Mouse (Mus musculus) kidney, adult 2 months (tissue): ENCODE measurements around the gene Maco1. TPM values are rescaled to one million over a fixed set of nuclear protein-coding genes. Genes with fewer than 3 reads are reported as not detected.

Experiments
- DNase-seq: peaks from one replicate; pipeline ENCODE4 v3.0.0; 2021
- H3K27ac ChIP-seq: fragments of 200-500 bp; 2 replicates; pipeline ENCODE4 v1.5.1; 2012; ENCODE audit warnings: low read depth, low read length, control low read depth, inconsistent platforms; ENCODE audit not compliant: insufficient read depth
- H3K27me3 ChIP-seq: fragments of 200-500 bp; replicated peaks from 2 replicates; pipeline ENCODE4 v1.6.1; 2012; ENCODE audit warnings: mild to moderate bottlenecking, moderate library complexity, low read length, inconsistent platforms; ENCODE audit not compliant: control insufficient read depth, insufficient read depth
- H3K36me3 ChIP-seq: fragments of 200-500 bp; 2 replicates; pipeline ENCODE4 v1.6.1; 2012; ENCODE audit warnings: mild to moderate bottlenecking, moderate library complexity, low read length, inconsistent platforms; ENCODE audit not compliant: control insufficient read depth, insufficient read depth
- H3K4me1 ChIP-seq: fragments of 200-500 bp; 2 replicates; pipeline ENCODE4 v1.6.1; 2011; ENCODE audit warnings: low read length; ENCODE audit not compliant: control insufficient read depth, insufficient read depth
- H3K4me3 ChIP-seq: fragments of 200-500 bp; 2 replicates; pipeline ENCODE4 v1.5.1; 2011; ENCODE audit warnings: mild to moderate bottlenecking, low read depth, low read length, control low read depth; ENCODE audit not compliant: insufficient read depth
- CTCF ChIP-seq: fragments of 200-500 bp; conservative IDR thresholded peaks from 2 replicates; pipeline ENCODE4 v1.5.1; 2011; ENCODE audit warnings: low read depth, mild to moderate bottlenecking, control low read depth, low read length, moderate library complexity, mixed read lengths; ENCODE audit not compliant: insufficient read depth, insufficient read length
- POLR2A ChIP-seq: fragments of 200-500 bp; IDR thresholded peaks from one replicate; pipeline ENCODE4 v1.6.1; 2011; ENCODE audit warnings: low read depth, low read length, control low read depth
- WGBS: fragments of 180-500 bp; shearing (Covaris S2); methylation state at CpG from one replicate; pipeline ENCODE4 v1.1.7; 2018; 5-methylcytosine and 5-hydroxymethylcytosine counted together
- polyA plus RNA-seq: library from polyadenylated mRNA; depleted of rRNA; stranded (reverse); fragments of >200 nt; gene quantifications from 2 replicates; pipeline ENCODE4 v1.2.3, GENCODE M21; 2012

The Maco1 gene
- polyA plus RNA-seq, 1 experiment: 10.8 TPM

DNA sequence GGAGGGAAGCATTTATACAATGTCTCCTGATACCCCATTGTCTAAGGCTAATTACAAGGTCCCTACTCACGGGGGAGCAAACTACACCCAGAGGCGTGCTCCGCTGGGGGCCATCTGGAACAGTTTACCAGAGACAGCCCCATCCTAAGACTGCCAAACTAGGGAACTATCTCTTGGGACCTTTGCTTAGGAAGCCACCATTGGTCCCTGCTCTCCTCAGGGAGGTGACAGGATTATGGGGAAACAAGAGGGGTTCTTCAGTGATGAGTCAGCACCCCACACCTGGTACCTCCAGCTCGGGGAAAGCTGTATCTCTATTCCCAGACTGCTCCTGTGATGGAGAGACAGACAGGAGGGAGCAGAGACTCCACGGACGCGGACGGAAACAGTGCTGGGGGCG is 15.3 kb upstream of the Maco1 start:
- 45% methylated on average over 9 of the region's 9 CpGs for WGBS

GRCm38 (mm10) chr4:134868065-134868464 is 14.9 kb upstream of the Maco1 start:
- H3K27ac ChIP-seq: no peak overlapping the region
- no peaks in the 10 kb centered on the region for H3K4me1 ChIP-seq
- no peaks in the 10 kb centered on the region for H3K27me3 ChIP-seq
- no peak for DNase-seq
- H3K4me3 ChIP-seq: no peak overlapping the region
- H3K36me3 ChIP-seq: no peaks in the 10 kb centered on the region
- 91% methylated on average over 10 of the region's 10 CpGs for WGBS
- TF ChIP-seq POLR2A (no peak), CTCF (no peak)

More for the DNA sequence above, 15.3 kb upstream of the Maco1 start:
- TF ChIP-seq CTCF (no peak), POLR2A (no peak)
- DNase-seq: no peak
- no peaks in the 10 kb centered on the region for H3K4me1 ChIP-seq
- H3K27ac ChIP-seq: no peak overlapping the region
- H3K27me3 ChIP-seq: no peaks in the 10 kb centered on the region
- H3K4me3 ChIP-seq: no peak overlapping the region
- H3K36me3 ChIP-seq: no peaks in the 10 kb centered on the region

DNA sequence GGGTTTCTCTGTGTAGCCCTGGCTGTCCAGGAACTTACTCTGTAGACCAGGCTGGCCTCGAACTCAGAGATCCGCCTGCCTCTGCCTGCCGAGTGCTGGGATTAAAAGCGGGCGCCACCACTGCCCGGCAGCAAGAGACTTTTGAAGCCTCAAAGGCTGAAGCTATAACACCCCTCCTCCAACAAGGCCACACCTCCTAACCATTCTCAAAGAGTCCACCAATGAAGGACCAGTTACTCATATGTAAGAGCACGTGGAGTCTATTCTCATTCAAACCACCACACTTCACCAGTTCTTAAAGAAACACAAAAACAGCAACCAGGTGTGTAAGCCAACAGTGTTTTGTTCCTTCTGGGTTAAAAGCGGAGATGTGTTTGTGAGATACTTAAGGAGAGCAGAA is 14.5 kb upstream of the Maco1 start:
- H3K4me1 ChIP-seq: no peaks in the 10 kb centered on the region
- H3K4me3 ChIP-seq: no peak overlapping the region
- no peak for DNase-seq
- no peak overlapping the region for H3K27ac ChIP-seq
- no peaks in the 10 kb centered on the region for H3K27me3 ChIP-seq
- WGBS: 89% methylated on average over 8 of the region's 8 CpGs
- no peaks in the 10 kb centered on the region for H3K36me3 ChIP-seq
- TF ChIP-seq CTCF (no peak), POLR2A (no peak)

DNA sequence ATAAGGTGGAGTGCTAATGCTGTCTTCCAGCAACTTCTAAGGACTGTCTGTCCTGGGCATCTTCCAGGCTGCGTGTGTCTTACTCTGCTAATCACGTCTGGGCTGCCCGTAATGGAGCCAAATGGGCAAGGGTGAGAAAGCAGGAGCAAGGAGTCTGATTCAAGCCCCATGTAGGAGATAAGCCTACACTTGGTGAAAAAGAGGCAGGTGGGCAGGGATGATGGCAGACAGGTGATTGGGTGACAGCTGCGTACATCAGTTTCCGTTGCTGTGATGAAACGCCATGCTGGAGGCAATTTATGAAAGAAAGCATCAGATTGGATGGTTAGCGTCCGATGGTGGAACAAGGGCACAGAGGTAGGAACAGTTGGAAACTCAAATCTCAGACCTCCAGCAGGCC is 14.1 kb upstream of the Maco1 start:
- WGBS: 90% methylated on average over 8 of the region's 8 CpGs
- no peaks in the 10 kb centered on the region for H3K36me3 ChIP-seq
- no peak for DNase-seq
- no peak for TF ChIP-seq CTCF
- TF ChIP-seq POLR2A: no peak
- H3K4me1 ChIP-seq: no peaks in the 10 kb centered on the region; the same call in 1 of the 2 replicates
- no peaks in the 10 kb centered on the region for H3K27me3 ChIP-seq
- no peak overlapping the region for H3K4me3 ChIP-seq
- no peak overlapping the region for H3K27ac ChIP-seq

GRCm38 (mm10) chr4:134865789-134866188 is 12.6 kb upstream of the Maco1 start:
- 89% methylated on average over 5 of the region's 5 CpGs for WGBS
- H3K4me3 ChIP-seq: no peak overlapping the region

DNA sequence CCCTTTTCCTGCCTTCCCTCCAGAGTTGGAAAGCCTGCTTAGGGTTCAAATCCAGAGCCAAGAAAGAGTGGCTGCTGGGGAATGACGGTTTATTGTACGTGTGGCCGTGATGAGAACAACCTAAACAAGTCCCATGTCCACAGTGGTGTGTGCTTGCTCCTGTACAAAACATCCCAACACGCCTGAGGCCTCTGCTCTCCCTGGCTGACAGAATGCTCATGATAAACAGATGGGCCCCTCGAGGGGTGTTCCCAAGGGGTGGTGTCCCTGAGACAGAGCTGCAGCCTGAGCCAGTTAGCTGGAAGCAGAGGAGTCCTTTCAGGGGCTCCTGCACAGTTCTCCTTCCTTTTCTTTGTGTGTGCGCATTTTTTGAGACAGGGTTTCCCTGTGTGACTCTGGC is 12.2 kb upstream of the Maco1 start:
- Histone ChIP-seq H3K36me3 (no peaks in the 10 kb centered on the region), H3K4me3 (no peak overlapping the region), H3K27me3 (no peaks in the 10 kb centered on the region), H3K27ac (no peak overlapping the region), H3K4me1 (no peaks in the 10 kb centered on the region; the same call in 1 of the 2 replicates)
- TF ChIP-seq CTCF (no peak), POLR2A (no peak)
- no peak for DNase-seq
- 81% methylated on average over 6 of the region's 6 CpGs for WGBS

More at GRCm38 (mm10) chr4:134865789-134866188, 12.6 kb upstream of the Maco1 start:
- H3K27me3 ChIP-seq: no peaks in the 10 kb centered on the region
- no peak for DNase-seq
- no peaks in the 10 kb centered on the region for H3K36me3 ChIP-seq
- TF ChIP-seq CTCF (no peak), POLR2A (no peak)
- no peaks in the 10 kb centered on the region; the same call in 1 of the 2 replicates for H3K4me1 ChIP-seq
- H3K27ac ChIP-seq: no peak overlapping the region

DNA sequence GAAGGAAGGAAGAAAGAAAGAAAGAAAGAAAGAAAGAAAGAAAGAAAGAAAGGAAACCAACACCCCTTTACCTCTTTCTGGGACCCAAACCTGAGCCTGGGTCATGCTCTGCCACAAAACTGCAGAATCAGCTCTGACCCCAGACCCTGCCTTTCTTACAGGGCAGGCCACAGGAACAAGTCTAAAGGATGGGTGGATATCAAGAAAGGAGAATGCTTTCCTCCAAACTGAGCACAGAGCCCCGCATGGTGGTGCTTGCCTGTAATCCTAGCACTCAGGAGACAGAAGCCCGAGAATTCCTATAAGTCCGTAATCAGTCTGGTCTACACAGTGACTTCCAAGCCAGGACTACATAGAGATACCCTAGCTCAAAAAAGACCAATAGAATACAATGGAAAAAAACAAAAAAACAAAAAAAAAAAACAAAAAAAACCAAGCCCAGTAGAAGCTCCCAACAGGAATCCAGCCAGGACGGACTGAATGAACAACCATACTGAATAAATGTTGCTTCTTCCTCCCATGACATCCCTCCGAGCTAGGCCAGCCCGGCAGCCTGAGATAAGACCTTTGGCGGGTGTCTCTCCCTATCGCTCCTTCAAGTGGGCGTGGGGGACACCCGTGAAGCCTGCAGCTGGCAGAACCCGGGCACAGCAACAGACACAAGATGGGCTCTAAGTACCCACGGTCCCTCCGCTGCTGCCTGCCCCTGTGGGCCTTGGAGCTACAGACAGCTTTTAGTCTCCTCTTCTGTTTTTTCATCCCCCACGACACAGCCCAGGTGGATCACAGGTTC is 11.0 kb upstream of the Maco1 start, which contains the start of gene Rhd:
Rhd (plus strand) TSS at position 600 of the 793 bp plus-strand sequence.
- no peaks in the 10 kb centered on the region; the same call in 1 of the 2 replicates for H3K4me1 ChIP-seq
- no peak within 1 kb of the TSS for H3K4me3 ChIP-seq
- WGBS: 86% methylated on average over 14 of the region's 14 CpGs
- H3K27ac ChIP-seq: no peak within 1 kb of the TSS
- no peaks in the 10 kb centered on the region for H3K36me3 ChIP-seq
- no peak for DNase-seq
- H3K27me3 ChIP-seq: no peaks in the 10 kb centered on the region
- TF ChIP-seq POLR2A (no peak), CTCF (no peak)
